Mouse (Mus musculus) liver, adult 2 months (tissue): ENCODE data around the gene Rbbp4. TPM values are rescaled to one million over a fixed set of nuclear protein-coding genes. Genes with fewer than 3 reads are reported as not detected.

Experiments used
- DNase-seq: peaks from one replicate; pipeline ENCODE4 v3.0.0-alpha.2; 2011; ENCODE audit warnings: low read depth, low spot score; ENCODE audit errors: extremely low read depth
- H3K27ac ChIP-seq: fragments of 200-500 bp; replicated peaks from 2 replicates; pipeline ENCODE4 v1.5.1; 2012; ENCODE audit warnings: low read depth, mild to moderate bottlenecking, control low read depth, inconsistent platforms, low read length; ENCODE audit not compliant: insufficient read depth
- H3K27me3 ChIP-seq: fragments of 200-500 bp; 2 replicates; pipeline ENCODE4 v1.6.1; 2012; ENCODE audit warnings: mild to moderate bottlenecking, moderate library complexity, low read length, inconsistent platforms; ENCODE audit not compliant: control insufficient read depth, insufficient read depth
- H3K36me3 ChIP-seq: fragments of 200-500 bp; 2 replicates; pipeline ENCODE4 v1.6.1; 2012; ENCODE audit warnings: low read length, inconsistent platforms; ENCODE audit not compliant: control insufficient read depth, insufficient read depth
- H3K4me1 ChIP-seq: fragments of 200-500 bp; 2 replicates; pipeline ENCODE4 v1.6.1; 2011; ENCODE audit warnings: low read length; ENCODE audit not compliant: control insufficient read depth, insufficient read depth
- H3K4me3 ChIP-seq: fragments of 200-500 bp; 2 replicates; pipeline ENCODE4 v1.5.1; 2011; ENCODE audit warnings: low read depth, mild to moderate bottlenecking, control low read depth, low read length, moderate library complexity; ENCODE audit not compliant: insufficient read depth
- H3K79me2 ChIP-seq: fragments of 200-500 bp; 2 replicates; pipeline ENCODE4 v1.6.1; 2012; ENCODE audit warnings: inconsistent platforms, mild to moderate bottlenecking, low read length, moderate library complexity; ENCODE audit not compliant: control insufficient read depth, insufficient read depth
- H3K9ac ChIP-seq: fragments of 200-500 bp; 2 replicates; pipeline ENCODE4 v1.6.1; 2012; ENCODE audit warnings: low read depth, mild to moderate bottlenecking, control low read depth, inconsistent platforms, low read length
- CTCF ChIP-seq: fragments of 200-500 bp; IDR thresholded peaks from 2 replicates; pipeline ENCODE4 v1.5.1; 2011; ENCODE audit warnings: low read depth, low read length, control low read depth
- POLR2A ChIP-seq: fragments of 200-500 bp; IDR thresholded peaks from 2 replicates; pipeline ENCODE4 v1.6.1; 2011; ENCODE audit warnings: low read length, control low read depth; ENCODE audit not compliant: insufficient read depth; ENCODE audit errors: extremely low read depth
- WGBS: fragments of 180-500 bp; shearing (Covaris S2); methylation state at CpG from one replicate; pipeline ENCODE4 v1.1.7; 2018; 5-methylcytosine and 5-hydroxymethylcytosine counted together
- polyA plus RNA-seq: library from polyadenylated mRNA; depleted of rRNA; stranded (reverse); fragments of >200 nt; gene quantifications from 2 replicates; pipeline ENCODE4 v1.2.3, GENCODE M21; 2012
- total RNA-seq: library from RNA; depleted of rRNA; stranded (reverse); fragments of >200 nt; gene quantifications from 2 replicates; pipeline ENCODE4 v1.2.3, GENCODE M21; 2014

The Rbbp4 gene
- total and polyA plus RNA-seq, 2 experiments, result 17.2 to 40.3 TPM

DNA sequence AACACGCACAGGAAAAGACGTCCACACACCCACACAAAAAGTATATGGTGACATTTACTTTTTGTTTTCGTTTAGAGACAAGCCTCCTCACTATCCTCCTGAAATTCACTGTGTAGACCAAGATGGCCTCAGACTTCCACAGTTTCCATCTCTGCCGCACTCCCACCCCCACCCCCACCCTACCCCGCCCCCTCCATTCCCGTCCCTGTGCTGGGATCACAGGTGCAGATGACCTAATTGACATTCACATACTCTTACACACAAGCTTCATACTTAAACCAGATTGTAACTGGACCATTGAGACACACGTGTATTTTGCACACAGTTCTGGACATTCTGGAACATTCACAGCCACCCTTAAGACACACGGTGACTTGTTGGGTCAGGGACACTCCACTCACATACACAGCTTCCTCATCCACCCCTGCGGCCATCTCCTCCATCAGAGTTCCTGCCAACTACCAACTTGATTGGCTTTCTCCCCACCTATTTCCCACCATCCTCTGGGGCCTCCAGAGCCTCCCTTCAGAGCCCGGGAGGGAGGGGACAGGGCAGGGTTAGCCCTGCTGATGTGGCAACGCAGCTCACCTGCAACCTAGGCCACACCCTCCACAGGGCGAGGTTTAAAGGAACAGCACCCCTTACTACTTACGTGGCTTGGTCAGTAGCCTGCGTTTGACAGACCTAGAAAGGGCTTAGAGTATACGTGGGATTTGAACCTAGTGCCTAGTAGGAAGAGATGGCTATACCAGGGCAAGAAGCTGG lies 63.0 kb downstream of the Rbbp4 start:
- no peak for TF ChIP-seq CTCF
- no peak for TF ChIP-seq POLR2A
- DNase-seq, result peak; percentile 71
- Histone ChIP-seq H3K27ac (no peak overlapping the region; the same call in 1 of the 2 replicates), H3K4me3 (peak overlapping the region; percentile 41), H3K79me2 (no peaks in the 10 kb centered on the region), H3K4me1 (peaks cover 6% of the 10 kb centered on the region), H3K27me3 (no peaks in the 10 kb centered on the region), H3K9ac (no peak overlapping the region), H3K36me3 (no peaks in the 10 kb centered on the region)
- WGBS, result 12% methylated on average over 15 of the region's 15 CpGs

DNA sequence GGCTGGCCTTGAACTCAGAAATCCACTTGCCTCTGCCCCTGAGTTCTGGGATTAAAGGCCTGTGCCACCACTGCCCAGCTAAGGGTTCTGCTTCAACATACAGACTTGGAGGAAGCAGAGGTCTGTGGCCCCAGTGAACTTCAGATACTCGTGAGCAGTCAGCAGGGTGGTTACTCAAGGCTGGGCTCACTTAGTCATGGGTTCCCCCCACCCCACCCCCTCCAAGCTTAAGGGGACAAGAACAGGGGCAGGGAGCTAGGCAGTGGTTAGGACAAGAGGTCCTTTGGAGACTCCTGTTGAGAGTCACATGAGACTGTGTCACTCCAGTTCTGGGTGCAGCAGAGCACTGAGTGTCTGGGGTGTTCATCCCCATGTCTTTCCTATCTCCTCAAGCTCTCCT lies 66.5 kb downstream of the Rbbp4 start:
- H3K79me2 ChIP-seq, result no peaks in the 10 kb centered on the region
- TF ChIP-seq POLR2A (no peak), CTCF (no peak)
- peaks cover 6% of the 10 kb centered on the region for H3K4me1 ChIP-seq
- no peak for DNase-seq
- no peak overlapping the region for H3K27ac ChIP-seq
- H3K36me3 ChIP-seq, result no peaks in the 10 kb centered on the region
- no peak overlapping the region for H3K4me3 ChIP-seq
- no peaks in the 10 kb centered on the region for H3K27me3 ChIP-seq
- H3K9ac ChIP-seq, result no peak overlapping the region
- whole genome bisulfite sequencing, result 56% methylated on average over 1 of the region's 1 CpGs

DNA sequence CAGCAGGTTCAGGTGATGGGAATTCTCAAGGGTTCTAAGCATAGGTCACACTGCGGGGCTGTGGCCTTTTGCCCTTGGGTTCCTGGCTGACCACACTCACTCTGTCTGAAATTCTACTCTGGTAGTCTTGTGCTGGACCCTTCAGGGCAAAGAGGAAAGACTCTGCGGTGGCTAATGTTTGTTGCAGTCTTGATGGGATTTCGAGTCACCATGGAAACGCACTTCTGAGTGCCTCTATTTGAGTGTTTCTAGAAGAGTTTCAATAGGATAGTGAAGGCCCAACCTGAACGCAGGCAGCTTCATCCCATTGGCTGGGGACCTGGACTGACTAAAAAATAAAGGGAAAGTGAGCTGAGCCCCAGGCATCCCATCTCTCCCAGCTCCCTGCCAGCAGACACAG lies 68.3 kb downstream of the Rbbp4 start:
- no peak for DNase-seq
- Histone ChIP-seq H3K4me3 (no peak overlapping the region), H3K4me1 (peaks cover 3% of the 10 kb centered on the region; the same call in 1 of the 2 replicates), H3K27ac (no peak overlapping the region), H3K27me3 (no peaks in the 10 kb centered on the region), H3K79me2 (no peaks in the 10 kb centered on the region), H3K36me3 (no peaks in the 10 kb centered on the region), H3K9ac (no peak overlapping the region)
- 96% methylated on average over 5 of the region's 5 CpGs for WGBS
- TF ChIP-seq POLR2A (no peak), CTCF (no peak)

- WGBS, result 94% methylated on average over 4 of the region's 4 CpGs
Measured at GRCm38 (mm10) chr4:129266191-129266590, 69.0 kb downstream of the Rbbp4 start.

GRCm38 (mm10) chr4:129263225-129264021 lies 71.7 kb downstream of the Rbbp4 start:
- Histone ChIP-seq H3K4me1 (peaks cover 3% of the 10 kb centered on the region; the same call in 1 of the 2 replicates), H3K9ac (no peak overlapping the region), H3K79me2 (no peaks in the 10 kb centered on the region), H3K36me3 (no peaks in the 10 kb centered on the region), H3K27me3 (no peaks in the 10 kb centered on the region), H3K4me3 (no peak overlapping the region), H3K27ac (no peak overlapping the region)
- peak; percentile 39 for DNase-seq
- no peak for TF ChIP-seq POLR2A
- no peak for TF ChIP-seq CTCF
- 46% methylated on average over 19 of the region's 19 CpGs for WGBS

More at GRCm38 (mm10) chr4:129266191-129266590, 69.0 kb downstream of the Rbbp4 start:
- Histone ChIP-seq H3K9ac (no peak overlapping the region), H3K4me3 (no peak overlapping the region), H3K36me3 (no peaks in the 10 kb centered on the region), H3K79me2 (no peaks in the 10 kb centered on the region), H3K27me3 (no peaks in the 10 kb centered on the region), H3K4me1 (peaks cover 3% of the 10 kb centered on the region; the same call in 1 of the 2 replicates), H3K27ac (no peak overlapping the region)
- DNase-seq, result no peak
- TF ChIP-seq CTCF (no peak), POLR2A (no peak)

DNA sequence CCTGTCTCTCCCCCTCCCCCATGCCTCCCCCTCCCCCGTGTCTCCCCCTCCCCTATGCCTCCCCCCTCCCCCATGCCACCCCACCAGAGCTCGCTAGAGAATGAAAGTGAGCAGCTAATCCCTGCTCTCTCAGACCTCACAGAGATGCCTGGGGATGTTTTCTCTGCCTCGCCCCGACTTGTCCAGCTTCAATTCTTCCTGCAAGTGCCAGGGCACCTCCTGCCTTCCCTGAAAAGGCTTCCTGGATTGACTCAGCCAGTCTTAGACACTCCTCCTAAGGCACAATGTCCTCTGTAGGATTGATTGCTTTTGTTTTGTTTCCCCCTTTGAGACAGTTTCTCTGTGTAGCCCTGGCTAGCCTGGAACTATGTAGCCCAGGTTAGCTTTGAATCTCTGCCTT lies 74.0 kb downstream of the Rbbp4 start, which contains the start of gene C77080:
Gene C77080 (minus strand): TSS at position 209 of the 400 bp plus-strand sequence.
- 62% methylated on average over 2 of the region's 4 CpGs for WGBS
- no peak for DNase-seq

More for the DNA sequence above, 74.0 kb downstream of the Rbbp4 start, which contains the start of gene C77080:
- H3K79me2 ChIP-seq, result no peaks in the 10 kb centered on the region
- peaks cover 3% of the 10 kb centered on the region; the same call in 1 of the 2 replicates for H3K4me1 ChIP-seq
- no peak within 1 kb of the TSS for H3K27ac ChIP-seq
- H3K36me3 ChIP-seq, result no peaks in the 10 kb centered on the region
- no peaks in the 10 kb centered on the region for H3K27me3 ChIP-seq
- H3K4me3 ChIP-seq, result no peak within 1 kb of the TSS
- TF ChIP-seq CTCF (no peak), POLR2A (no peak)
- H3K9ac ChIP-seq, result no peak within 1 kb of the TSS
